Mouse (Mus musculus) C2C12 (cell line): ENCODE measurements around the gene Efcab2.

Experiments used
- CEBPB ChIP-seq: IDR thresholded peaks from one replicate; pipeline ENCODE4 v1.6.1; 2011; ENCODE audit warnings: low read depth, mild to moderate bottlenecking, control low read depth, moderate library complexity
- CTCF ChIP-seq: IDR thresholded peaks from one replicate; pipeline ENCODE4 v1.5.1; 2011; ENCODE audit not compliant: control insufficient read depth, insufficient read depth, insufficient read length
- FOSL1 ChIP-seq: IDR thresholded peaks from one replicate; pipeline ENCODE4 v1.8.0; 2011; ENCODE audit warnings: mild to moderate bottlenecking, low read length; ENCODE audit not compliant: poor library complexity, insufficient read depth, severe bottlenecking
- MAX ChIP-seq: IDR thresholded peaks from one replicate; pipeline ENCODE4 v1.6.1; 2011; ENCODE audit warnings: mild to moderate bottlenecking, control low read depth
- MYOD1 ChIP-seq: IDR thresholded peaks from one replicate; pipeline ENCODE4 v1.6.1; 2011; ENCODE audit warnings: low read depth; ENCODE audit not compliant: control insufficient read depth, insufficient read length
- MYOG ChIP-seq: IDR thresholded peaks from one replicate; pipeline ENCODE4 v1.6.1; 2011; ENCODE audit not compliant: control insufficient read depth, insufficient read length; ENCODE audit errors: extremely low read depth
- USF1 ChIP-seq: IDR thresholded peaks from one replicate; pipeline ENCODE4 v1.6.1; 2011; ENCODE audit warnings: low read depth, mild to moderate bottlenecking, control low read depth, moderate library complexity

DNA sequence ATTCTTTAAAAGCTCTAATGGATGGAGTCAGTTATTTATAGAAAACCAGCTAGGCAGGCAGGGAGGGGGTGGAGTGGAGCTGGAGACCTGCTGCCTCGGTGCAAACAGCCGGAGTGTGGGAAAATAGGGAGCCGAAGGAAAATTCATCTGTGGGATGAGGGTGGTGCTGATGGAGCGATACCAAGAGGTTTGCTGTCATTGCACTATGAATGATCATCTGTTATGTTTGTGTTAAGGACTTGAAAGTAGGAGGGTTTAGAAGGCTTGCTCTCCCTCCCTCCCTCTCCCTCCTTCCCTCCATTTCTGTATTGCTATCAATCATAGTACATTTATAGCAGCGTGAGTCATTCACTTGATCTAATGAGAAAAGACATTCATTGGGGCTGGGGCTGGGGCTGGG lies 80.9 kb downstream of the Efcab2 start:
- TF ChIP-seq CTCF: no peak
- TF ChIP-seq USF1: no peak
- TF ChIP-seq CEBPB: no peak
- TF ChIP-seq MYOG: no peak
- no peak for TF ChIP-seq MAX
- no peak for TF ChIP-seq MYOD1
- TF ChIP-seq FOSL1: no peak
